Mouse (Mus musculus) limb, embryonic 10.5 days (tissue): ENCODE results near the gene Mlec. TPM values are rescaled to one million over a fixed set of nuclear protein-coding genes. Genes with fewer than 3 reads are reported as not detected.
"Not testable (repeated sequence)": the region's sequence is repeated elsewhere in the genome, so short reads cannot be mapped to it uniquely, and the experiment has no call there.

Experiments used
- DNase-seq: peaks from one replicate; pipeline ENCODE4 v3.0.0-alpha.2; 2017; ENCODE audit warnings: low spot score
- H3K27ac ChIP-seq: fragments of 300-500 bp; sonication (generic); 2 replicates; pipeline ENCODE4 v1.5.1; 2016; ENCODE audit warnings: mild to moderate bottlenecking
- H3K27me3 ChIP-seq: fragments of 300-500 bp; sonication (generic); 2 replicates; pipeline ENCODE4 v1.6.1; 2016; ENCODE audit warnings: low read depth, mild to moderate bottlenecking; ENCODE audit not compliant: poor library complexity, severe bottlenecking
- H3K36me3 ChIP-seq: fragments of 300-500 bp; sonication (generic); 2 replicates; pipeline ENCODE4 v1.6.1; 2016; ENCODE audit warnings: mild to moderate bottlenecking, moderate library complexity
- H3K4me1 ChIP-seq: fragments of 300-500 bp; sonication (generic); 2 replicates; pipeline ENCODE4 v1.6.1; 2016
- H3K4me3 ChIP-seq: fragments of 300-500 bp; sonication (generic); 2 replicates; pipeline ENCODE4 v1.5.1; 2016; ENCODE audit warnings: mild to moderate bottlenecking, moderate library complexity
- H3K9me3 ChIP-seq: fragments of 300-500 bp; sonication (generic); replicated peaks from 2 replicates; pipeline ENCODE4 v1.6.1; 2016; ENCODE audit warnings: mild to moderate bottlenecking
- WGBS: fragments of 180-500 bp; shearing (Covaris S2); methylation state at CpG from one replicate; pipeline ENCODE4 v1.1.7; 2016; 5-methylcytosine and 5-hydroxymethylcytosine counted together
- polyA plus RNA-seq: library from polyadenylated mRNA; unstranded; fragments of >200 nt; fragmentation: Nextera tagmentation; extraction: Ambion mirVana; gene quantifications from 2 replicates; pipeline ENCODE4 v1.2.1, GENCODE M21; 2016

Mlec gene
- polyA plus RNA-seq, 1 experiment from 2014 or later: 94.3 TPM

DNA sequence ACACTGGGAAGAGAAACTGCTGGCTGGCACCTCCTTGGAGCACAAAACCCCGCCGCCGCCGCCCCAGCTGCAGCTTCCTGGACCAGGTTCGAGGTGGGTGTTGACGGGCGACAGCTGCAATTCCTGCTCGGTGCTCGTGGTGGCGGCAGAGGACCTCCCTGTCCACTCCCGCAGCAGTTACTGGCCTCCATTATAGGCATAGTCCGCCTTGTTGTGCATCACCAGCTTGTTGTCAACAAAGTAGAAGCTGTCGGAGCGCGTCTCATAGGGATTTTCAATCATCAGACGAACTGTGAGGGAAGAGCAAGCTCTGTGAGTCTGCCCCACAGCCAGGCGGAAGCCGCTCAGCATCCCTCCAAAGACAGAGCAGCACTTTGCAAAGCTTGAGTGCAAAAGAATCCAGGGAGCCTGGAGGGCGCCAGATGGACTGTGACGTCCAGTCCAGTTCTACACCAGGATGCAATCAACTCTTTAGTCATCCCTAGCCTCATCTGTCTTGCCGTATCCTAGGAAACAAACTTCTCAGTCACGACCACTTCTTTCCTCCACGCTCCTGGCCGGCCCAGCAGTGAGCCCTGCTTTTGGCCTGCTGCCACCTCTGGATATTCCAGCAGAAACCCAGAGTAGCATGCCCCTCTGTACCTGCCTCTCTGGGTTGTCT lies 32.6 kb downstream of the Mlec start:
- Histone ChIP-seq H3K27ac (peak overlapping the region; percentile 21; the same call in 1 of the 2 replicates), H3K4me3 (no peak overlapping the region), H3K27me3 (no peaks in the 10 kb centered on the region), H3K9me3 (no peaks in the 10 kb centered on the region), H3K36me3 (peaks cover 89% of the 10 kb centered on the region), H3K4me1 (peaks cover 8% of the 10 kb centered on the region; the same call in 1 of the 2 replicates)
- 34% methylated on average over 24 of the region's 24 CpGs for WGBS
- peak; percentile 84 for DNase-seq

- Histone ChIP-seq H3K27ac (no peak overlapping the region), H3K4me3 (no peak overlapping the region), H3K9me3 (no peaks in the 10 kb centered on the region), H3K4me1 (peaks cover 8% of the 10 kb centered on the region; the same call in 1 of the 2 replicates), H3K27me3 (no peaks in the 10 kb centered on the region), H3K36me3 (peaks cover 83% of the 10 kb centered on the region)
- WGBS: 93% methylated on average over 6 of the region's 6 CpGs
- no peak for DNase-seq
These were observed 33.3 kb downstream of the Mlec start for GRCm38 (mm10) chr5:115124690-115125089.

- Histone ChIP-seq H3K9me3 (no peaks in the 10 kb centered on the region), H3K4me1 (peaks cover 23% of the 10 kb centered on the region), H3K27ac (no peak overlapping the region), H3K4me3 (no peak overlapping the region), H3K36me3 (peaks cover 65% of the 10 kb centered on the region), H3K27me3 (no peaks in the 10 kb centered on the region)
- 83% methylated on average over 5 of the region's 5 CpGs for WGBS
- DNase-seq: no peak
These were observed 37.0 kb downstream of the Mlec start for GRCm38 (mm10) chr5:115120978-115121377.

DNA sequence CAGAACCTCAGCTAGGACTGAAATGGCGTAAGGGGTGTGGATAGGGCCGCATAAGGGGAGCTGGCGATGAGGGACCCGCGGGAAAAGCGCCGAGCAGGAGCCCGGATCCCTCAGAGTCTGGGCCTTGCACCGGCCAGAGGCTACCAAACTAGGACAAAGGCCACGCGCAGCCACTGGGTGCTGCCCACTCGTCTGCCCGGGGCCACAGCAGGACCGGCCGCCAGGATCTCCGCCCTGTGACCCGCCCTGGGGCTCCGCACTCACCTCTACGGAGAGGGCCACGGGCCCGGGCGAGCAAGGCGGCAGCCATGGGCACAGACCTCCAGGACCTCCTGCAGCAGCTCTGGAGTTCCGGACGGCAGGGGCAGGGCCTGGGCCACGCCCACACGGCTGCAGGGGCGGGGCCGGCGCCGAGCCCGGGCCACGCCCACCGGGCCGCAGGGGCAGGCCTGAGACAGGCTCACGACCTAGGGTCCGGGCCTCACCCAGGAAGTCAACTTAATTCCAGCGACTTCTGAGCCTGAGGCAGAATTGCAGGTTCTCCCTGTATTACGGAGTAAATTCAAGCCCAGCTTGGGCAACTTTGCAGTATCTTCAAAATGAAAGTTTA lies 38.9 kb downstream of the Mlec start, which contains the start of gene Acads:
TSS of gene Acads (minus strand) at position 386 of the 610 bp plus-strand sequence.
- H3K27ac ChIP-seq: peak within 1 kb of the TSS; percentile 92
- peaks cover 14% of the 10 kb centered on the region for H3K4me1 ChIP-seq
- H3K36me3 ChIP-seq: peaks cover 65% of the 10 kb centered on the region
- H3K27me3 ChIP-seq: no peaks in the 10 kb centered on the region
- WGBS: under 1% methylated on average over 39 of the region's 39 CpGs
- DNase-seq: peak; percentile 90
- H3K4me3 ChIP-seq: peak within 1 kb of the TSS; percentile 87
- no peaks in the 10 kb centered on the region for H3K9me3 ChIP-seq

- Histone ChIP-seq H3K27me3 (no peaks in the 10 kb centered on the region), H3K4me1 (peaks cover 14% of the 10 kb centered on the region), H3K9me3 (no peaks in the 10 kb centered on the region), H3K4me3 (no peak overlapping the region), H3K36me3 (peaks cover 65% of the 10 kb centered on the region), H3K27ac (no peak overlapping the region)
- 96% methylated on average over 13 of the region's 13 CpGs for WGBS
- no peak for DNase-seq
These were observed 40.5 kb downstream of the Mlec start for GRCm38 (mm10) chr5:115117467-115117866.

GRCm38 (mm10) chr5:115116426-115116825 lies 41.6 kb downstream of the Mlec start:
- H3K27ac ChIP-seq: no peak overlapping the region
- H3K4me1 ChIP-seq: peaks cover 14% of the 10 kb centered on the region
- H3K4me3 ChIP-seq: no peak overlapping the region
- WGBS: 88% methylated on average over 3 of the region's 3 CpGs
- no peaks in the 10 kb centered on the region for H3K27me3 ChIP-seq
- DNase-seq: no peak
- H3K9me3 ChIP-seq: no peaks in the 10 kb centered on the region
- peaks cover 68% of the 10 kb centered on the region for H3K36me3 ChIP-seq

GRCm38 (mm10) chr5:115114501-115114900 lies 43.5 kb downstream of the Mlec start:
- Histone ChIP-seq H3K27ac (no peak overlapping the region), H3K9me3 (no peaks in the 10 kb centered on the region), H3K4me1 (peaks cover 17% of the 10 kb centered on the region), H3K27me3 (no peaks in the 10 kb centered on the region), H3K4me3 (no peak overlapping the region), H3K36me3 (peaks cover 84% of the 10 kb centered on the region)
- DNase-seq: no peak
- WGBS: 93% methylated on average over 8 of the region's 8 CpGs

DNA sequence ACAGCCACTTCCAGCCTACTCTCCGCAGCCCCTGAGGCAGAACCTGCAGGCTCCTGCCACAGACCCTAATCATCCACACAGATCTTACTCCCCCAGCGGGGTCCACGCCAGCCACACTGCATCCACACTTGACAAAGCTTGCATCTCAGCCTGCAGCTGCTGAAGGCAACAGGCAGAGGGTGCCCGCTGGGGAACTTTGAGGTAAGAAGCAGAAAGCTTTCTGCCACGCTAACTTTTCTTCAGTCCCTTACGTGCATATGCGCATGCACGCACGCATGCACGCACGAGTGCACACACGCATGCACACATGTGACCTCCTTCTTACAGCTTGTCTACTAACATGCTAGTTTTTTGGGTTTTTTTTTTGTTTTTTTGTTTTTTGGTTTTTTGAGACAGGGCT lies 44.7 kb downstream of the Mlec start:
- peaks cover 5% of the 10 kb centered on the region; the same call in 1 of the 2 replicates for H3K4me1 ChIP-seq
- no peak overlapping the region for H3K27ac ChIP-seq
- DNase-seq: no peak
- no peaks in the 10 kb centered on the region for H3K27me3 ChIP-seq
- H3K9me3 ChIP-seq: no peaks in the 10 kb centered on the region
- H3K4me3 ChIP-seq: no peak overlapping the region
- WGBS: 96% methylated on average over 12 of the region's 12 CpGs
- peaks cover 86% of the 10 kb centered on the region for H3K36me3 ChIP-seq

DNA sequence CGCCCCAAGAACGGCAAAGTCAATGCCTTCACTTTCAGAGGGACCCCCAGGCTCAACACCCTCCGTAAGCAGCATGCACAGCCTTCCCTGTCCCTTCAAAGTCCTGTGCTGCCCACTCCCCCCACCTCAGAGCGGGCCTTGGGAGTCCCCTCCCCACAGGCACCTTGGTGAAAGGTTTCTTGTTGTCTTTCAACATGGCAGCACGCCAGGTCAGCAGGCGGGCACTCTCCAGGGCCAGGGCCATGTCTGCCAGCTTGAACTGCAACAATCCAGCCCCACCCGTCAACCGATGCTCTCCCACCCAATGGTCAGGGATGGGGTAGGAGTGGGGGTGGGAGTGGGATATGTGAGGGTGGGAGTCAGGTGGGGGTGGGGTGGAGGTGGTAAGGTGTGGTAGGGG lies 46.8 kb downstream of the Mlec start:
- 94% methylated on average over 8 of the region's 8 CpGs for WGBS
- Histone ChIP-seq H3K9me3 (no peaks in the 10 kb centered on the region), H3K27ac (0 out of 2 replicates have a peak overlapping the region, but pooled peaks have one; percentile 1), H3K4me1 (0 out of 2 replicates have a peak, but pooled peaks cover 4% of the 10 kb centered on the region), H3K27me3 (no peaks in the 10 kb centered on the region), H3K4me3 (no peak overlapping the region), H3K36me3 (peaks cover 81% of the 10 kb centered on the region)
- DNase-seq: no peak

GRCm38 (mm10) chr5:115103253-115103652 lies 54.7 kb downstream of the Mlec start:
- H3K27ac ChIP-seq, DNase-seq, H3K4me3 ChIP-seq, H3K27me3 ChIP-seq, H3K9me3 ChIP-seq, H3K4me1 ChIP-seq: not testable (repeated sequence)
- WGBS: 98% methylated on average over 23 of the region's 23 CpGs
- peaks cover 76% of the 10 kb centered on the region for H3K36me3 ChIP-seq

DNA sequence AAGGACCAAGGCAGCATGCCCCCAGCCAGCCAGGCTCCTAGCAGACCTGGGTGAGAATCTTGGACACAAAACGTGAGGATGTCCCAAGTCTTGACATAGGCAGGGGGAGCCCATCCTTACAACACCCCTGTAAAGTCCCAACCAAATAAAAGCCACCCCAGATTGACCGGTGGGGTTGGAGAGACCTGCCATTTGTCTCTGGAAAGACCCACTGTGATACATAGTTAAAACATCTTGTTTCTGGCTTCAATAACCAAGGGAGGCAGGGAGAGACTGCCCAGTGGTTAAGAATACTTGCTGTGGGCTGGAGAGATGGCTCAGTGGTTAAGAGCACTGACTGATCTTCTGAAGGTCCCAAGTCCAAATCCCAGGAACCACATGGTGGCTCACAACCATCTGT lies 55.7 kb downstream of the Mlec start:
- Histone ChIP-seq H3K9me3 (no peaks in the 10 kb centered on the region), H3K27me3 (no peaks in the 10 kb centered on the region), H3K27ac (no peak overlapping the region), H3K4me1 (no peaks in the 10 kb centered on the region), H3K36me3 (peaks cover 80% of the 10 kb centered on the region), H3K4me3 (no peak overlapping the region)
- WGBS: 92% methylated on average over 2 of the region's 2 CpGs
- DNase-seq: no peak

DNA sequence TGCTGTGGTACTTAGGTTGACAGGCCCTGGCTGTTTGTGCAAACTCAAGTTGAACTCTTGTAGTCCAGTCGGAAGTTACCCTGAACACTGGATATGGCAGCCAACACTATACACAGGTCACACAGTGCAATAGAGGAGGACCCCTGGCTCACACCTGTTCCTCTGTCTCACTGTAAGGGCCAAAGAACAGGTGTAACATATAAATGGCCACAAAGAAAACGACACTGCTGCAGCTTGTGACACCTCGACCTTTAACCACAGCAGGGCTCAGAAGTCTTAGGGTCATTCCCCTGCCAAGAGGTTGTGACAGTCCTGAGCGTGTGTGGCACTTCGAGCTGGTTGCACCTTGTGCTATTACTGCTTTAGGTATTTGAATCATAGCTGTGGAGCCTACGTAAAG lies 57.5 kb downstream of the Mlec start:
- DNase-seq: no peak
- H3K9me3 ChIP-seq: no peaks in the 10 kb centered on the region
- H3K36me3 ChIP-seq: peaks cover 89% of the 10 kb centered on the region
- H3K27ac ChIP-seq: no peak overlapping the region
- WGBS: 84% methylated on average over 6 of the region's 6 CpGs
- H3K27me3 ChIP-seq: no peaks in the 10 kb centered on the region
- H3K4me3 ChIP-seq: no peak overlapping the region
- H3K4me1 ChIP-seq: no peaks in the 10 kb centered on the region

GRCm38 (mm10) chr5:115099991-115100390 lies 58.0 kb downstream of the Mlec start:
- Histone ChIP-seq H3K4me1 (no peaks in the 10 kb centered on the region), H3K27ac (no peak overlapping the region), H3K9me3 (no peaks in the 10 kb centered on the region), H3K4me3 (no peak overlapping the region), H3K27me3 (no peaks in the 10 kb centered on the region), H3K36me3 (peaks cover 89% of the 10 kb centered on the region)
- 91% methylated on average over 9 of the region's 9 CpGs for WGBS
- DNase-seq: no peak
